Mouse (Mus musculus): ENCODE data around the gene Tas2r121.
"Not testable (repeated sequence)": the region's sequence is repeated elsewhere in the genome, so short reads cannot be mapped to it uniquely, and the experiment has no call there.

Tas2r121 gene

GRCm38 (mm10) chr6:132700907-132701306 lies at the start of gene Tas2r121:
TSS of gene Tas2r121 (minus strand) at chr6:132701007.
- DNase-seq: no peak

- no peak for DNase-seq
Observed at GRCm38 (mm10) chr6:132750206-132750605, 49.4 kb upstream of the Tas2r121 start.

GRCm38 (mm10) chr6:132737935-132738334 lies 37.1 kb upstream of the Tas2r121 start, which contains the start of gene Tas2r115:
TSS of gene Tas2r115 (minus strand) at chr6:132738035.
- no peak for DNase-seq

GRCm38 (mm10) chr6:132711828-132712227 lies 11.0 kb upstream of the Tas2r121 start, which contains the start of gene Tas2r122:
TSS of gene Tas2r122 (minus strand) at chr6:132711928.
- no peak for DNase-seq

GRCm38 (mm10) chr6:132691596-132691995 lies 9.2 kb downstream of the Tas2r121 start:
- not testable (repeated sequence) for DNase-seq

GRCm38 (mm10) chr6:132656653-132657052 lies 44.2 kb downstream of the Tas2r121 start, which contains the start of gene Tas2r120:
TSS of gene Tas2r120 (plus strand) at chr6:132656953.
- DNase-seq: no peak

- no peak for DNase-seq
Observed at GRCm38 (mm10) chr6:132651426-132651825, 49.4 kb downstream of the Tas2r121 start, which contains the start of gene A630073D07Rik. TSS of gene A630073D07Rik (minus strand) at chr6:132651526.

All from cerebellum, adult 8-10 months (tissue).